Mouse (Mus musculus) CH12.LX (cell line): ENCODE data around the gene Gsdme. TPM values are rescaled to one million over a fixed set of nuclear protein-coding genes. Genes with fewer than 3 reads are reported as not detected.

Experiments
- DNase-seq: peaks from one replicate; pipeline ENCODE4 v3.0.0-alpha.2; 2013; ENCODE audit errors: extremely low read depth
- H3K27ac ChIP-seq: 2 replicates; pipeline ENCODE4 v1.5.1; 2012; ENCODE audit warnings: low read depth, mild to moderate bottlenecking, control low read depth, moderate library complexity; ENCODE audit not compliant: insufficient read depth
- H3K27me3 ChIP-seq: replicated peaks from 2 replicates; pipeline ENCODE3; 2012; ENCODE audit warnings: inconsistent platforms
- H3K36me3 ChIP-seq, 2 experiments: replicated peaks in 1 of 2; 2 replicates each; pipeline versions ENCODE3 to v1.6.1; 2012; ENCODE audit warnings: inconsistent platforms in 1 of 2, low read length in 1 of 2, mild to moderate bottlenecking in 1 of 2, mixed read lengths in 1 of 2, moderate library complexity in 1 of 2; ENCODE audit not compliant: control insufficient read depth in 1 of 2, insufficient read depth in 1 of 2
- H3K4me1 ChIP-seq, 2 experiments: 2 replicates each; pipeline ENCODE4 v1.6.1; 2012; ENCODE audit warnings: inconsistent platforms in 1 of 2, moderate library complexity in 1 of 2; ENCODE audit not compliant: insufficient read depth in 2 of 2, control insufficient read depth in 1 of 2
- H3K4me2 ChIP-seq: 2 replicates; pipeline ENCODE4 v1.6.1; 2012; ENCODE audit warnings: low read depth, mild to moderate bottlenecking, control low read depth; ENCODE audit not compliant: poor library complexity, insufficient read depth, severe bottlenecking
- H3K4me3 ChIP-seq, 3 experiments: fragments of 150-350 bp in 1 of 3; sonication (generic) in 1 of 3; replicated peaks in 1 of 3; 2 replicates each; pipeline versions ENCODE3 to v1.5.1; 2011 to 2012; ENCODE audit warnings: low read depth in 2 of 3, low read length in 2 of 3, mild to moderate bottlenecking in 2 of 3, moderate library complexity in 2 of 3, control low read depth in 1 of 3, improper control_type of control experiment in 1 of 3, inconsistent platforms in 1 of 3, mixed read lengths in 1 of 3; ENCODE audit not compliant: poor library complexity in 1 of 3
- H3K79me2 ChIP-seq: replicated peaks from 2 replicates; pipeline ENCODE4 v1.6.1; 2012; ENCODE audit warnings: mild to moderate bottlenecking, moderate library complexity; ENCODE audit not compliant: control insufficient read depth, poor library complexity, insufficient read depth, severe bottlenecking; ENCODE audit errors: extremely low read depth
- H3K9ac ChIP-seq: 2 replicates; pipeline ENCODE4 v1.6.1; 2012; ENCODE audit warnings: low read depth, mild to moderate bottlenecking, control low read depth, moderate library complexity; ENCODE audit not compliant: insufficient read depth
- H3K9me3 ChIP-seq: replicated peaks from 2 replicates; pipeline ENCODE3; 2012; ENCODE audit warnings: low read length, inconsistent platforms, mixed read lengths
- CTCF ChIP-seq, 2 experiments: IDR thresholded peaks in 1 of 2; conservative IDR thresholded peaks in 1 of 2; 2 replicates each; pipeline ENCODE4 v1.5.1; 2011 to 2012; ENCODE audit warnings: low read depth in 2 of 2, low read length in 2 of 2, improper control_type of control experiment in 1 of 2, inconsistent platforms in 1 of 2, mild to moderate bottlenecking in 1 of 2, moderate library complexity in 1 of 2
- ELF1 ChIP-seq: IDR thresholded peaks from 2 replicates; pipeline ENCODE4 v1.6.1; 2014; ENCODE audit warnings: low read depth, mild to moderate bottlenecking, inconsistent platforms, low read length, improper control_type of control experiment
- EP300 ChIP-seq: IDR thresholded peaks from 2 replicates; pipeline ENCODE4 v1.6.1; 2011; ENCODE audit warnings: low read length, improper control_type of control experiment
- ETS1 ChIP-seq: conservative IDR thresholded peaks from 2 replicates; pipeline ENCODE4 v1.6.1; 2012; ENCODE audit warnings: low read depth, mild to moderate bottlenecking, inconsistent platforms, low read length, improper control_type of control experiment, moderate library complexity
- HCFC1 ChIP-seq: IDR thresholded peaks from 2 replicates; pipeline ENCODE4 v1.6.1; 2012; ENCODE audit warnings: low read depth, mild to moderate bottlenecking, inconsistent platforms, low read length, improper control_type of control experiment
- JUN ChIP-seq: IDR thresholded peaks from 2 replicates; pipeline ENCODE4 v1.6.1; 2011; ENCODE audit warnings: low read depth, mild to moderate bottlenecking, low read length, improper control_type of control experiment, moderate library complexity; ENCODE audit not compliant: insufficient read depth
- JUND ChIP-seq: conservative IDR thresholded peaks from 2 replicates; pipeline ENCODE4 v1.6.1; 2011; ENCODE audit warnings: low read depth, low read length, improper control_type of control experiment
- KAT2A ChIP-seq: IDR thresholded peaks from 2 replicates; pipeline ENCODE4 v1.6.1; 2012; ENCODE audit warnings: low read length, improper control_type of control experiment, inconsistent platforms; ENCODE audit not compliant: insufficient replicate concordance
- MAZ ChIP-seq: IDR thresholded peaks from 2 replicates; pipeline ENCODE4 v1.6.1; 2012; ENCODE audit warnings: low read depth, mild to moderate bottlenecking, inconsistent platforms, low read length, improper control_type of control experiment, moderate library complexity
- MEF2A ChIP-seq: IDR thresholded peaks from 2 replicates; pipeline ENCODE4 v1.6.1; 2014; ENCODE audit warnings: low read depth, mild to moderate bottlenecking, inconsistent platforms, low read length, improper control_type of control experiment, borderline replicate concordance
- MYC ChIP-seq: IDR thresholded peaks from 2 replicates; pipeline ENCODE4 v1.6.1; 2011; ENCODE audit warnings: low read depth, mild to moderate bottlenecking, improper control_type of control experiment, low read length
- NELFE ChIP-seq: IDR thresholded peaks from 2 replicates; pipeline ENCODE4 v1.6.1; 2011; ENCODE audit warnings: low read depth, low read length, improper control_type of control experiment
- PAX5 ChIP-seq: IDR thresholded peaks from 2 replicates; pipeline ENCODE4 v1.6.1; 2012; ENCODE audit warnings: low read length, inconsistent platforms, mixed read lengths
- POLR2AphosphoS2 ChIP-seq: IDR thresholded peaks from 2 replicates; pipeline ENCODE4 v1.6.1; 2011; ENCODE audit warnings: low read depth, low read length, improper control_type of control experiment
- RCOR1 ChIP-seq: conservative IDR thresholded peaks from 2 replicates; pipeline ENCODE4 v1.6.1; 2012; ENCODE audit warnings: low read depth, mild to moderate bottlenecking, inconsistent platforms, low read length, improper control_type of control experiment
- SIN3A ChIP-seq: IDR thresholded peaks from 2 replicates; pipeline ENCODE4 v1.6.1; 2012; ENCODE audit warnings: low read length, improper control_type of control experiment, inconsistent platforms
- SMC3 ChIP-seq: IDR thresholded peaks from 2 replicates; pipeline ENCODE4 v1.6.1; 2011; ENCODE audit warnings: low read depth, low read length, improper control_type of control experiment
- TBP ChIP-seq: conservative IDR thresholded peaks from 2 replicates; pipeline ENCODE4 v1.6.1; 2011; ENCODE audit warnings: low read depth, low read length, improper control_type of control experiment
- USF1 ChIP-seq: IDR thresholded peaks from 2 replicates; pipeline ENCODE4 v1.6.1; 2014; ENCODE audit warnings: low read depth, mild to moderate bottlenecking, inconsistent platforms, low read length, improper control_type of control experiment
- ZC3H11A ChIP-seq: IDR thresholded peaks from 2 replicates; pipeline ENCODE4 v1.6.1; 2012; ENCODE audit warnings: low read depth, mild to moderate bottlenecking, inconsistent platforms, low read length, improper control_type of control experiment
- ZMIZ1 ChIP-seq: IDR thresholded peaks from 2 replicates; pipeline ENCODE4 v1.6.1; 2012; ENCODE audit warnings: low read depth, mild to moderate bottlenecking, inconsistent platforms, low read length, improper control_type of control experiment
- ZNF384 ChIP-seq: IDR thresholded peaks from 2 replicates; pipeline ENCODE4 v1.6.1; 2012; ENCODE audit warnings: low read depth, low read length, improper control_type of control experiment, inconsistent platforms
- dilution Hi-C: fragments of 300-500 bp; cut with MboI; formaldehyde crosslinking; loops from 2 replicates; pipeline ENCODE4 v1.14.3; 2020; ENCODE audit warnings: low sequenced_read_pairs; ENCODE audit not compliant: extremely low pct_unique_long_range_greater_than_20kb, extremely low pct_ligation_motif_present
- in situ Hi-C: fragments of 300-500 bp; cut with MboI; formaldehyde crosslinking; loops from 3 replicates; pipeline ENCODE4 v1.14.3; 2019; ENCODE audit warnings: low sequenced_read_pairs, low pct_ligation_motif_present, low pct_unique_long_range_greater_than_20kb, mixed read lengths
- polyA plus RNA-seq: library from polyadenylated mRNA; unstranded; fragments of >175 nt; gene quantifications from 2 replicates; pipeline ENCODE4 v1.2.1, GENCODE M21; 2012; ENCODE audit warnings: low read depth; ENCODE audit not compliant: insufficient read length
- total RNA-seq, 2 experiments: library from RNA; depleted of rRNA; stranded (reverse); fragments of 300-350 nt in 1 of 2; fragments of >200 nt in 1 of 2; gene quantifications; 2 replicates each; pipeline ENCODE4 v1.2.3; 2012 to 2014

The Gsdme gene
- total and polyA plus RNA-seq, 3 experiments: 0.38 to 1.8 TPM; not detected in 1

GRCm38 (mm10) chr6:50149378-50149777 is 114.3 kb downstream of the Gsdme start:
- dilution Hi-C loops (no loop called here), in situ Hi-C loops (no loop called here)
- Histone ChIP-seq H3K27ac (no peak overlapping the region), H3K27me3 (no peaks in the 10 kb centered on the region), H3K9me3 (no peaks in the 10 kb centered on the region), H3K4me3 (no peak overlapping the region), H3K79me2 (no peaks in the 10 kb centered on the region), H3K9ac (no peak overlapping the region), H3K4me1 (peaks cover 2 to 28% of the 10 kb centered on the region in 2 experiments; a peak in 3 of 4 replicates), H3K36me3 (peaks cover 2 to 26% of the 10 kb centered on the region in 2 experiments), H3K4me2 (no peak overlapping the region)
- TF ChIP-seq MEF2A (no peak), NELFE (no peak), MYC (no peak), KAT2A (no peak), JUND (no peak), MAZ (no peak), POLR2AphosphoS2 (no peak), JUN (no peak), HCFC1 (no peak)
- no peak for DNase-seq

GRCm38 (mm10) chr6:50146158-50146557 is 117.5 kb downstream of the Gsdme start:
- H3K4me3 ChIP-seq: no peak overlapping the region
- peaks cover 2 to 37% of the 10 kb centered on the region in 2 experiments; a peak in 3 of 4 replicates for H3K4me1 ChIP-seq
- peak overlapping the region; percentile 91 for H3K4me2 ChIP-seq
- H3K9ac ChIP-seq: no peak overlapping the region
- no peaks in the 10 kb centered on the region for H3K27me3 ChIP-seq
- dilution Hi-C loops (no loop called here), in situ Hi-C loops (no loop called here)
- peak; percentile 63 for DNase-seq
- no peaks in the 10 kb centered on the region; the same call in 1 of the 2 replicates for H3K79me2 ChIP-seq
- H3K27ac ChIP-seq: no peak overlapping the region
- peaks cover 4 to 25% of the 10 kb centered on the region in 2 experiments for H3K36me3 ChIP-seq
- TF ChIP-seq ZNF384 (no peak), CTCF (conservative IDR thresholded peaks at IDR 0.05 in 1 of 2, IDR thresholded peaks at IDR 0.05 in 1 of 2; ENCODE audit: low read depth in 2 of 2, low read length in 2 of 2) (no peak), TBP (no peak), MEF2A (no peak), SIN3A (no peak), KAT2A (no peak), SMC3 (no peak), ELF1 (0 out of 2 replicates have a peak, but pooled peaks have one; percentile 26), ZC3H11A (no peak), MYC (no peak), RCOR1 (no peak), JUN (no peak), ZMIZ1 (no peak), NELFE (no peak), POLR2AphosphoS2 (no peak), HCFC1 (no peak), ETS1 (peak; percentile 26; the same call in 1 of the 2 replicates), PAX5 (no peak), JUND (no peak), USF1 (no peak), EP300 (0 out of 2 replicates have a peak, but pooled peaks have one; percentile 15)
- H3K9me3 ChIP-seq: no peaks in the 10 kb centered on the region
